Mouse (Mus musculus) left cerebral cortex, postnatal 14 days (tissue): ENCODE data around the gene Fam243. TPM values are rescaled to one million over a fixed set of nuclear protein-coding genes. Genes with fewer than 3 reads are reported as not detected.

ENCODE experiments used
- DNase-seq, 2 experiments: peaks; one replicate each; pipeline ENCODE4 v3.0.0; 2021 to 2022; ENCODE audit warnings: low spot score in 2 of 2, mixed read lengths in 1 of 2
- intact Hi-C: fragments of 180-260 bp; cut with DNase I; formaldehyde crosslinking; loops from one replicate; pipeline ENCODE4 v1.15.1; 2025
- long read RNA-seq, 2 experiments: library from polyadenylated mRNA; stranded (forward); transcript quantifications; one replicate each; pipeline ENCODE4 v2.0.0; 2021
- total RNA-seq, 2 experiments: library from RNA; stranded (reverse); gene quantifications; 2 replicates each; pipeline ENCODE4 v1.2.3; 2021

Fam243 gene
- total RNA-seq = not detected
- long read RNA-seq, experiment 1 = 0 reads
- long read RNA-seq, experiment 2 = 0 reads

DNA sequence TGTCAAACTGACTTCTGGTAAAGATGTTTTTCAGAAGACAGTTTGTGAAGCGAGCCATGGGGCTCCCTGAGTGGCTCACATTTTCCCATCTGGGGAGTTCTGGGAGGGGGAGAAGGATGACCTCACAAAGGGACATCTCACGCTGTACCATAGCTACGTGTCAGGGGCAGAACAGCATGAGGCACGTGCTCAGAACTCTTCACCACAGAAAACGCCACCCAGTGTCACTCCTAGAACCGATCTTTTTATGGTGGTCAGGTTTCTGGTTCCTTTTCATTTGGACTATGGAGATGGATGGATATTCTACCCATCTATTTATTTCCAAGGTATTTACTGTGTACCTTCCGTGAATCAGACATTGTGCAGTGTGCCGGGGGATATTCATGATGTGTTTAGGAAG lies at the start of gene Fam243:
Gene Fam243, minus strand, starts transcription at position 101 of the 400 bp plus-strand sequence.
- intact Hi-C loops = no loop called here
- DNase-seq = no peak

DNA sequence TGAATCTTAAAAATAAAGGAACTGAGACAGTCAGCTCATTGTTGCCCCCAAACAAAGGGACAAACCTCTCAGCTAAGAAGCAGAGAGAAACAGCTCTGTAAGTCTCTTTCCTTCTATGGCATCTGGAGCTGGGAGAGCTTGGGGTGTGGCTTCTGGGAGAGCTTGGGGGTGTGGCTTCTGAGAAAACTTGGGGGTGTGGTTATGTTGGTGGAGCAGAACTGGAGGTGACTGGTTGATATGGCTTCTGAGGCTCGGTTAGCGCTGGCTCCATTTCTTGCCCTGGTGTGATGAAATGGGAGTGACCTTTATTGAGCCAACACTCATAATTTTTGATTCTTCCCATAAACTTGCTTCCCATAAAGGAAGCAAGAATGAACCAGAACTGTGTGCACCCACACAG lies 48.0 kb upstream of the Fam243 start:
- intact Hi-C loops = no loop called here
- no peak for DNase-seq

DNA sequence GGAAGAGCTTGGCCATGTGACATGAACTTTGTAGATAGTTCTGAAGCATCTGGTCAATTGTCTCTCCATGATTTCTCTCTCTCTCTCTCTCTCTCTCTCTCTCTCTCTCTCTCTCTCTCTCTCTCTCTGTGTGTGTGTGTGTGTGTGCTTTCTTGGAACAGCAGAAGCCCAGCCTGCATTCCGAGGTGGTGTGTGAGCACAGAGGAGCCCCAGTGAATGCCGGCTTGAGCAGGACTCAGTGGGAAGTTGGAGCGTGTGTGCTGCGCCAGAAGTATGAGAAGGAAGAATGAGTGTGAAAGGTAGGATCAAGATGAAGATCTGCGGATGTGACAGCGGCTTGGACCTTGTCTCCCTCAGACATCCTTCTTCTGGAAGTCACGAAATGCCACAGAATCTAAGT lies 44.2 kb upstream of the Fam243 start:
- intact Hi-C loops = no loop called here
- DNase-seq = no peak

DNA sequence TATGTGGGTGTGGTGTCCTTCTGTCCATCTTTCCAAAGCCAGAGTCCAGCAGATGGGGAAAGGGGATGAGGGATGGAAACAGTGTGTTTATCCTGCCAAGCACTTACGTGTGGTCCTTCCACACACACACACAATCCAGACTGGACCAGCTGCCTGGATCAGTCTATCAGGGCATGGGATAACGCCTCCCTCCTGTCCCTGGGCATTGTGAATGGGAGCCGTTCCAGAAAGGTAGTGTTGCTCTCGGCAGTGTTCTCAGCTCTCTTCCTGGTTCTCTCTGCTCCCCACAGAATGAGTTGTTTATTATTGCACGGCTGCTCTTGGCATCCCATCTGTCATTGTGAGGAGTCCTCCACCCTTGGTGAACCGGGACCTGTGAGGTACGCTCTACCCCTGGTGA lies 39.5 kb upstream of the Fam243 start:
- DNase-seq = no peak
- intact Hi-C loops = no loop called here

DNA sequence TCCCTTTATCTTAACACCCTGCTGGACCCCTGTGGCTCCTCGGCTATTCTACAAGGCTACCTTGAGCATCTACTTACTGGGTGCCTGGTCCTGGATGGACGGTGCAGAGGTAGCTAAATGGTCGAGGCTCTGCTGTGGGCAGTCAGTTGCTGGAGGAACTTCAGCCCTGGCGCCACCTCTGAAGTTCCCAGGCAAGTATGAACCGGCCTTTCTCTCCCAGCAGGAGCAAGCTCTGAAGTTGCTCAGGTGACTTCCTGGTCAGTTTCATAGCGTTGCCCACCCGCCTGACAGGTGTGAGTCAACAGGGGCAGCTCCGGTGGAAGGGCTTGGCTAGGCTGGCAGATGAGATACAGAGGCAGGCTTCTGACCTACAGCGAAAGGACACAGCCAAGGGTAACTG lies 38.0 kb upstream of the Fam243 start, which contains the start of gene Kcne1:
Gene Kcne1, minus strand, starts transcription at position 240 of the 400 bp plus-strand sequence.
- DNase-seq = no peak
- intact Hi-C loops = no loop called here

DNA sequence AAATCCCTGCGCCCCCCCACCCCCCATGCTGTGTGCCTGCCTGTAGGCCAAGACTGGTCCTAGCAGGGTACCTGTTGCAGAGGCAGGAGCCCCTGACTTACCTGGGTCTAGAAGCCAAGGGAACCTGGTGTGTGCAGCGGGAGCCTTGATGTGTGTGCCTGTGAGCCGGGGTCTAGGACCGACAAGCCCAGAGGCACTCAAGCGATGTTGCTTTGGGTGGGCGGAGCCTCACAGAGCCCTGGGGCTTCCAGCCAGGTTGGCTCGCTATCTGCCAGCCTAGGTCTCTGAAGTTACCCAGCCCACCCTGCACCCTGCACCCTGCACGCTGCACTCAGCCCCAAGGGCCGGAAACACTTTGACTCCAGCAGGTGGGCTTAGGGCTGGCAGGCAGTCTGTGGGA lies 37.5 kb upstream of the Fam243 start:
- intact Hi-C loops = no loop called here
- DNase-seq = no peak

DNA sequence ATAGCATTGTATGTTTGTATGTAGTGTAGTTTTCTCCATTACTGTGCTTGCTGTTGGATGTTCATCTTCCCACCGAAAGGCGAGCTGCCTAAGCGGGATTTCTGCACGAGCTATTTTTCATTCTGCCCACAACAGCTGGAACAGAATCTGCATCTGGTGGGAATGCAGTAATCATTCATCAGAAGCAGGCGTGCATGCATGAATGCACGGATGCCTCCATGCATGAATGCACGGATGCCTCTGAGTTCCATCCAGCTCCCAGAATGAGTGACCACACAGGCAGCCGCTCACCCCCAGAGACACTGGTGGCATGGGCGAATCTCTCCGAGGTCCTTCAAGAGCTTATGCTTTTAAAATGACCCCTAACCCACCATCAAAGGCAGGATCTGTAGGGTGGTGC lies 36.3 kb upstream of the Fam243 start:
- intact Hi-C loops = no loop called here
- no peak for DNase-seq

DNA sequence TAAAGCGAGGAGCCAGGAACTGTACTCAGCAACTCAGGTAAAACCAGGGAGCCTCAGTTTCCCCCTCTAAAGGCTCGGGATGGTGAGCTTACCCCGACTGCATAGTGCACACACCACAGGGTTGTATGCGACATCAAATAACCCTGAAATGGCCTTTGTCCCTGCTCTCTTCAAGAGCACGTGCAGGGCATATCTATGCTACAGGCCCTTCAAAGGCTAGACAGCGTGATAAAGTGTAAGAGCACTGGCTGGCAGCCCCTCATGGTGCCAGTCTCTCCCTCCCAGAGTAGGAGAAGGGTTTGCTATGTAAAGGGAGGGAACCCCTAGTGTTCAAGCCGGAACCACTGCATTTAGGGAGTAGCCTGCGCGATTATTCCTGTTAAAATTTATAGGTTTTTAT lies 35.8 kb upstream of the Fam243 start:
- intact Hi-C loops = no loop called here

DNA sequence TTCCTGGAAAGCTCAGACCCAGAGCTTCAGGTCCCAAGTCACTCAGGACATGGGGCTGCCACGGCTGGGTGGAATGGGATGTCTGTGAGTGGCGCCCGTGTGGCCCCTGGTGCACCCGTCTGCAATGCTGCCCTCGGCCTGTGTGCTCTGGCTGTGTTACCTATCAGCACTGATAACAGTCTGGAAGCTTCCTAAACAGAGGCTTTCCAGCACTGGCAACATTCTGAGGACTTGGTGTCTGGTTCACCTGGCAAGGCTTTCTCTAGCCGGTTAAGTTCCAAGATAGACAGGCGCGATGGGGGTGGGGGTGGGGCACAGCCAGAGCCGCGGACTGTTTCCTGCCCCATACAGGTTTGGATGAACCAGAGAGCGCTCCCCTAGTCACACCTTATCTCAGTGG lies 34.7 kb upstream of the Fam243 start:
- intact Hi-C loops = no loop called here
- DNase-seq = no peak

More for the DNA sequence above, 35.8 kb upstream of the Fam243 start:
- no peak for DNase-seq

DNA sequence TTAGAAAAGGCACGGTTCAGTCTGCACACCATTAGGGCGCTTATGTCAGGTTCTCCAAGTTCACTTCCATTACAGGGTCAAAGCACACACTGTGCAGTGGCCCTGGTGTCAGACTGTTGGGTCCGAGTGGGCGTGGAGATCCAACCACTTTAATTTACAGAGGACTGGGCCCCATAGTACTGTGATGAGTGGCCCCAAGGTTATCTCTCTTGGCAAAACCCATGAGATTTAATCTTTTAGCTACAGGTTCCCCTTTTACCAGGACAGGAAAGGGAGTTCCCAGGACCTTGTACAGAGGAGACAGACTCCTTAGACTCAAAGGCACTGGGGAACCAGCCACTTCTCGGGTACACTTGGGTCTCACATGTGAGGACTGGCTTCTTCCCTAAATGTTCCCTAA lies 34.1 kb upstream of the Fam243 start:
- no peak for DNase-seq
- intact Hi-C loops = no loop called here

DNA sequence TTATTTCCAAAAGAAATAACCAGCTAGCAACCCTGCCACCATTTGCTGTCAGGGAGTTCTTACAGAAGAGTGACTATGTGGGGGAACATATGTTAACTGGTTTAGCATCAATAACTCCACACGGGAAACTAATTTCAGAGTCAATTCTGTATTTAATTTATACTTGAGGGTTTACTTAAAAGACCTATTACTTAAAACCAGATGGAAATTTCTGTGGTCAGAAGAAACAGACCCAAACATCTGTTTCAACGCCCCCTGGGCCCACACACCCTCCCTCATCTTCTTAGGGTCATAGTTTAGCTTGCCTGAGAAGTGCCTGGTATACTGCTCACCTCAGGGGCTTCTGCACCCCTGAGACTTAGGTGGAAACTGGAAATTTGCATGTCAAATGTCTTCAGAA lies 32.7 kb upstream of the Fam243 start:
- no peak for DNase-seq
- intact Hi-C loops = no loop called here

DNA sequence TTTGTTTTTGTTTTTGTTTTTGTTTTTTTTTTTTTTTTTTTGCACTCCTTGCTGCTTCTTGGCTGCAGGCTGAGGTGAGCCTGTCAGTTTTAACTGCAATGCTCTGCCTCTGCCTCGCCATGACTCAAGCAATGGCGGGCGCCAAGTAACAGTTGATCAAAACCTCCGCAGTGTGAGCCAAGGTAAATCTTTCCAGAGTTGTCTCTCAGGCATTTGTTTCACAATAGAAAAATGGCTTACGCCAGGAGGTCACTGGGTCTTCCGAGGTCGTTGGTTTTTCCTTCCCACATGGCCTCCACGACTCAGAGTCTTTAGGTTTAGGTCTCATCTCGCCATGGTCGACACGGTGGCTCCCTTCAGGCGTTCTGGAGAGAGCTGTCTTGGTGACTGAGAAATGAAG lies 32.1 kb upstream of the Fam243 start:
- intact Hi-C loops = no loop called here
- DNase-seq = no peak

DNA sequence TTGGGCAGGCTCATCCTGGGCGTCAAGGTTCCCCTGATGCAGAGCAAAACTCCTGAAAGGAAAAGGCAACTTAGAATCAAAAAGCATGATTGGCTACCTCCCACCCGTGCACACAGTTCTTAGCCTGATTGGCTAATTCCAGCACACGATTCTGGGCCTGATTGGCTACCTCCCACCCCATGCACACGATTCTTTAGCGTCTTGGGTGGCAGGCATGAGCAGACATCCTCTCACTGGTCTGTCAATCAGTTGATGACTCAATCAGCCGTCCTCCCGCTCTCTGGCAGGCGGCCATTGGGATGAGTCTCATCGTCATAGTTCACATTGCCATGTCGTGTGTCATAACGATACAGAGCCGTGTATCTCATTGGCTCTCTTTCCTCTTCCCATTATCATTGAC lies 27.7 kb upstream of the Fam243 start:
- intact Hi-C loops = no loop called here
- DNase-seq = no peak

DNA sequence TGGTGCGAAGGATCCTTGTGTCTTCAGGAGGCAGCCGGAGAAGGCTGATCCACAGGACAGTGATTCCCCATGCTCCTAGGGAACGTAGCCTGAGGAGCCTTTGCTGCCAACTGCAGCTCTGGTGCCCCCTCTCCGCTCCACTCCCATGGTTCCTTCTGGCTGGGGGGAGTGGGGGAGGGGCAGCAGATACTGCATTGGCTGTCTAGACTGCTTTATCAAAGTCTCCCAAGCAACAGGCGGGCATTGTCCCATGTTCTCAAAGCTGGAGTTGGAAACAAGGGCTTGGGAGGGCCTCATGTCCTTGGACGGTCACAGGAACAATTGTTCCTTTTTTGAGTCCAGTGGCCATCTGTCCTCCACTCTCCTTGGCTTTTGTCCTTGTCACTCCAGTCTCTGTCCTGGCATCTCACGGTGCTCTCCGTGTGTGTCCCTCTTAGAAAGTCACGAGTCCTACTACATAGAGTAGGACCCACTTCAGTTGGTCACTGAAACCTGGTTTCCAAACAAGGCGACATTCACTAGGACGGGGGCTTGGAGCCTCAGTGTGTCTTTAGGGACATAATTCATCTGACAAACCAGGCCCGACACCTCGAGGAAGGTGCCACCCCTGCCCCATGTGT lies 25.2 kb upstream of the Fam243 start:
- intact Hi-C loops = no loop called here
- DNase-seq = peak; percentile 16 to 53

DNA sequence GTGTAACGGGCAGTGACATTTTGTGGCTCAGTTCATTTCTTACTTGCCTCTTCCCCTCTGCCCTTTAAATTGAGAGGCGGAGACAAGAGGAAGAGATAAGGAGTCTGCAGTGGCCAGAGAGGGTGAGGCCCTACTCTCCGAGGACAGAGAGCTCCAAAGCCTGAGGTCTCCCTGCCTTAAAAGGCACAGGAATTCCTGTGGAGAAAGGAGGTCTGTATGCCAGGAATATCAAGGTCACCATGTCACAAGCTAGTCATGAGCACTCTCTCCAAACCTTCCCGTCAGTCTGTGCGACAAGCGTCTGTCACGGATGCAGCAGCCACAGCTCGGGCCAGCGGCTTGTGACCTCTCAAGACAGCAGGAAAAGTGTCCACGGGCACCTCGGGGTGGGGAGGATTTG lies 23.9 kb upstream of the Fam243 start:
- DNase-seq = no peak
- intact Hi-C loops = no loop called here

DNA sequence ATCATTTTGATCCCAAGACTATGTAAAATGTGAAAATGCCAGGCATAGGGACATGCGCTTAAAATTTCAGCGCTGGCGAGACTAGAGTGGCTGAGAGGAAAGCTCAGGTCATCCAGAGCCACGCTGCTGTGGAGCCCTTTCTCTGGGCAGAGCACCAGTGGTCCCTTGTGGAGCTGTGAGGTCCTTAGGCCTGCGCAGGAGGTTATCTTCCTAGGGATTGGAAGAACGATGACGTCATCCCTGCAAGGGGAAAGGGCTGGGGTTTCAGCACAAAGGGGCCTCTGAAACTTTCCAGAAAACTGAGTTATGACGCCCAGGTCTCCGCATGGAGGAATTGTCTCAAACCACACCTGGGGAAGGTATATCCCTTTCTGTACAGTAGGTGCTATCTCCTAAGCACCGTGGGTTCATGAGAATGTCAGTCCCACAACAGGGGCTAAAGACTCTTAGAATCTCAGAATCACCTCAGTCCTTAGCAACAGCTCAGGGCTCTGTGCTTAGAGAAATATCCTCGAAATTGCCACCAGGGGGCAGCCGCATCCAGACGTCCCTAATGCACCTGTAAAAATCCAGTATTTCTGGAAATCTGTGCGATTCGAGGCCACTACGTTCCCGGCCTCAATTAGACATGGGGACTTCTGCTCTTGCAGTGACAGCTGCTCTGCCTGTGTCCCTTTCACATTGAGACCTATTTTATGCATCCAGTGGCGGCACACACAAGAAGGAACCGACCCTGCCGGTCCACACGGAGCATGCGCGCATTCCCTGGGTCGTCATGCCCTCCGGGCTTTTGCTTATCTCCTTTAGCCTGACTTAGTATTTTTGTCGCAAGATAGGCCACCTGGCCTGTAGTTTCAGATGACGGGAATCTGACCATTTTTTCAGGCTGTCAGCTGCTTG lies 19.6 kb upstream of the Fam243 start:
- peak; percentile 71 to 78 for DNase-seq
- intact Hi-C loops = loop anchor here (2.0 kb wide), 1 partner anchor 116 kb away; no protein-coding TSS in a partner anchor

DNA sequence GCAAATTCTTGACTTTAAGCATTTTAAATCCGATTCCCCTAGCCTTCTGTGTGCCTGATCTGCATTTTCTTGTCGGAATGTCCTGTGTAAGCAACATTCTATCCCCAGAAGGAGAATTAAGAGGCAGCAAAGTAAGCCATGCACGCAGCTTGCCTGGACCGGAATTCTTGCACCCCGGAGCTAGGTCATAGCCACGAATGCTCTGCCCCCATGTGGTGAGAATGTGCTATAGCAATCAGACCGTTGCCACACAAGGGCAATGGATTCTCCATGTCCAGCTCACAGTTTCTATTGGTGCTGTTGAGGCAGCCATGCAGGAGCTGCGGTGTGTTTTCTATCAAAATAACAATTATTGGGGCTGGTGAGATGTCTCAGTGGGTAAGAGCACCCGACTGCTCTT lies 15.0 kb upstream of the Fam243 start:
- intact Hi-C loops = loop anchor here (5.0 kb wide), 1 partner anchor 141 kb away; no protein-coding TSS in a partner anchor

DNA sequence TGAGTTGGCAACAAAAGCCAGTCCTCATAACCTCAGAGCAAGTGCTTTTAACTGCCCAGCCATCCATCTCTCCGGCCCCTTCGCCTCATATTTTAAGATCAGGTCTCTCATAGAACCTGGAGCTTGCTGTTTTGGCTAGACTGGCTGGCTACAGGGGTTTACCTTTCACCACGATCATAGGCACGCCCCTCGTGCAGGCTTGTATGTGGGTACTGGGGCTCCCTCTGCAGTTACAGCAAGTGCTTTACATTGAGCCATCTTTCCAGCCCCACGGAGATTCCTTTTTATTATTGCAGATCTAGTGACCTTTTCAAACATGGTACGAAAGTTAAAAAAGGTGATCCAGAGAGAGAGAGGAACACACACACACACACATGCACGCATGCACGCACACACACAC lies 13.4 kb upstream of the Fam243 start:
- intact Hi-C loops = loop anchor here (2.0 kb wide), 1 partner anchor 16 kb away; no protein-coding TSS in a partner anchor
- no peak for DNase-seq

More for the DNA sequence above, 15.0 kb upstream of the Fam243 start:
- peak; percentile 74 to 82 for DNase-seq

DNA sequence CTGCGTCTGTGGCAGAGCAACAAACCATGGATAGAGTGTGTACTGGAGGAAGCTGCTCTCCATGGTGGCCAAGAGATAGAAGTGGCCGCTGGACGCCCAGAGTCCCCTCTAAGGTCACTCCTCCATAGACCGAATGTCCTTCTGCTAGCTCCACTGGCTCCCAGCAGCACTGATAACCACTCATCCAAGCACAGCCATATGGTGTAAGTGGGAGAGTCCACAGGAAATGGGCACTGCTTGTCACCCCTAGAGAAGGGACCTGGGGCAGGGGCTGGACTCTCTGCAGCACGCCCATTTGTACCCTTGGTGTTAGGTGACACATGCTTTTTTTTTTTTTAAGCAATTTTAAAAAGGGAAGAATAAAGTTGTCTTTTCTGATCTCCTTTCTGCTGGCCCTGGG lies 9.7 kb upstream of the Fam243 start:
- DNase-seq = no peak
- intact Hi-C loops = no loop called here

DNA sequence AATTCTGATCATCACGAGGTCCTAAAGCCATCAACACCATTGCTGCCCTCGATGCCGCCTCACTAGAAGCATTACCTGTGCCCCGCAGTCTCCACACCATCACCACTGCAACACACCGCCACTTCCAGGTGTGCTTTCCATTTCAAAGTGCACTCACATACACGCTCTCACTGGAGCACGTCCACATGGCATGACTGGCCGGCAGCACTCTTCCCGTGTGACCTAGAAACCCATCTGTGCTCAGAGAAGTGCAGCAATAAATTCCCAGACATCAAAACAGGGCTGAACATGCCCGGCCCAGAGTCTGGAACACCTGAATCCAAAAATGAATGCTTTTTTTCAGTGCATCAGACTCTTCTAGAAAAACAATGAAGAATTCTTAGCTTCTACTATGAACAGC lies 6.7 kb upstream of the Fam243 start:
- intact Hi-C loops = no loop called here
- DNase-seq = no peak

DNA sequence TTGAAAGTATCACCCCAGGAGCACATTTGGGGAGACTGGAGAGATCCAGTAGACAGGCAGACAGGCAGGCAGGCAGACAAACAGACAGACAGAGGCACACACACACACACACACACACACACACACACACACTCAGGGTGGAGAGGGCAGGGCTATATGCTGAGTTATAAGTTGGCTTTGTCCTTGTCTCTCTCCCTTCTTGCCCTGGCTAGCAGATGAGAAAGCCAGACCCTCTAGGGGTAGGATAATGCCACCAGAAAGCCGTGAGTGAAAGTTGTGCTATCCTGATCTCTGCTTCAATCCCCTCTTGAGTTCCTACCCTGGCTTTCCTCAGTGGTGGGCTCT lies 3.8 kb upstream of the Fam243 start:
- DNase-seq = no peak
- intact Hi-C loops = no loop called here
